Mouse (Mus musculus): ENCODE results near the gene Areg. TPM values are rescaled to one million over a fixed set of nuclear protein-coding genes. Genes with fewer than 3 reads are reported as not detected.

Areg gene
- polyA plus RNA-seq, 1 experiment from 2014 or later = 0.39 TPM

DNA sequence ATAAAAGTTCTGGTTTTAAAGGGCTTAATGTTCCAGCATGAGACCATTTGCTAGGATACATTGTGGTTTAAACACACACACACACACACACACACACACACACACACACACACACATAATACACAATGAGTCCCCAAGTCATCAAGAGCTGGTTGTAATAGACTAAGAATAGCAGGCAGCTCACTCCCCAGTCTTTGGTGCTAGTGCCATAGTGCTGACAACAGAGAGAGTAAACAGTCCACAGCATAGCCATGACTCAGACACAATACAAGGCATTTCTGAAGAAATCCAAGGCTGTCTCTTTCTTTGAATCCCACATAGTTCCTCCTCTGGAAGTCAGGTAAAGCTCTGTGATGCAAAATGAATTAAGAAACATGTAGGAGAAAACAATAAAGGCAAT is 20.8 kb upstream of the Areg start:
- Histone ChIP-seq H3K9me3 (ENCODE audit: low read length) (no peaks in the 10 kb centered on the region), H3K9ac (replicated peaks; ENCODE audit: low read length) (no peak overlapping the region), H3K27me3 (ENCODE audit: insufficient read depth, low read length) (no peaks in the 10 kb centered on the region), H3K4me2 (replicated peaks; ENCODE audit: low read depth, low read length) (no peak overlapping the region), H3K27ac (ENCODE audit: low read length) (no peak overlapping the region), H3K4me1 (ENCODE audit: insufficient read depth, low read length) (no peaks in the 10 kb centered on the region), H3K36me3 (ENCODE audit: insufficient read depth, low read length) (no peaks in the 10 kb centered on the region), H3K4me3 (ENCODE audit: low read length) (no peak overlapping the region)
- no peak for ATAC-seq (ENCODE audit: low FRiP score, low TSS enrichment)

DNA sequence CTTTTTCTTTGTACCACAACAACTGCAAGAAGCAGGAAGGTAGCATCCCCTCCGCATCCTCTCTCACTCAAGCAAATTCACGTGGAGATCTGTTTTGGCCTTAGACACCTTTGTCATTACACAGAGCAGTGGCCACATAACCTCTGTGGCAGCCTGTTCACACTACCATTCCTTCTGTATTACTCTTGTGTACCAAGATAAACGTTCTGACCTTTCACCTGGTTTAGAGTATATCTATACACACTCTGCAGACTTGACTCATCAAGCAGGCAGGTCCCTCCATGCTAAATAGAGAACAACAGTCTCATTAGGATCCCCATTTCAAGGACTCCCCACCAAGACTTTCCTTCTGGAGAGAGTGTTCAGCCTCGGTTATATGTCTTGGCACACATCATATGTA is 16.0 kb upstream of the Areg start:
- Histone ChIP-seq H3K27ac (ENCODE audit: low read length) (no peak overlapping the region), H3K4me1 (ENCODE audit: insufficient read depth, low read length) (no peaks in the 10 kb centered on the region), H3K27me3 (ENCODE audit: insufficient read depth, low read length) (no peaks in the 10 kb centered on the region), H3K4me3 (ENCODE audit: low read length) (no peak overlapping the region), H3K9me3 (ENCODE audit: low read length) (no peaks in the 10 kb centered on the region), H3K9ac (replicated peaks; ENCODE audit: low read length) (no peak overlapping the region), H3K4me2 (replicated peaks; ENCODE audit: low read depth, low read length) (no peak overlapping the region), H3K36me3 (ENCODE audit: insufficient read depth, low read length) (no peaks in the 10 kb centered on the region)
- 74% methylated on average over 4 of the region's 4 CpGs for WGBS
- ATAC-seq (ENCODE audit: low FRiP score, low TSS enrichment) = no peak

DNA sequence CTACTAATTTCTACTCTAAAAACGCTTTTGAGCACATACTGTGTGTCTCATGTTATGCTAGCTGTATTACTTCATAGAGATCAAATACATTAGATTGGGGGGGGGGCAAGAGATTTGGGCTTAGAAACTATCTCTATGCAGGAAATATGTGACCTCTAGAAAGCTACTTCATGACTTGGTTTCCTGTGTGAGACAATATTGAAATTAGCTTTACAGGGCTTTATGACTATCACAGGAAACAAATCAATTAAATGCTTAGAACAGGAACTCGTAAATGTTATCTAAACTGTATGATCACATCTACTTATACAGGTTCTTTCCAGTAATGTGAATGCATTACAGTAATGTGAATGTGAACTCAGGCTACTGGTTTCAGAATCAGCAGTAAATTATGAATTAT is 15.3 kb upstream of the Areg start:
- Histone ChIP-seq H3K27me3 (ENCODE audit: insufficient read depth, low read length) (no peaks in the 10 kb centered on the region), H3K36me3 (ENCODE audit: insufficient read depth, low read length) (no peaks in the 10 kb centered on the region), H3K9ac (replicated peaks; ENCODE audit: low read length) (no peak overlapping the region), H3K4me2 (replicated peaks; ENCODE audit: low read depth, low read length) (no peak overlapping the region), H3K9me3 (ENCODE audit: low read length) (no peaks in the 10 kb centered on the region), H3K4me3 (ENCODE audit: low read length) (no peak overlapping the region), H3K4me1 (ENCODE audit: insufficient read depth, low read length) (no peaks in the 10 kb centered on the region), H3K27ac (ENCODE audit: low read length) (no peak overlapping the region)
- ATAC-seq (ENCODE audit: low FRiP score, low TSS enrichment) = no peak
- WGBS = 63% methylated on average over 2 of the region's 2 CpGs

DNA sequence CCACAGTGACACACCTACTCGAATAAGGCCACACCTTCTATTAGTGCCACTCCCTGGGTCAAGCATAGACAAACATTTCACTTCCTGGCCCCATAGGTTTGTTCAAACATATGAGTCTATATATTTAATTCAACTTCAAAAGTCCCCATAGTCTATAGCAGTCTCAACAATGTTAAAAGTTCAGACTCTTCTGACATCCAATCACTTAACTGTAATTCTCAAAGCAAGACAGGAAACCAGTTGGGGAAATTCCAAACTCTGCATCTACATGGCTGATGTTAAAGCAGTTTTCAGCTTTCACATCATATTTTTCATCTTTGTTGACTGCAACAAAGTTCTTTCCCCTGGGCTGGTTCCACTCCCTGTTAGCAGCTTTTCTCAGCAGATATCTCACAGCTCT is 12.8 kb upstream of the Areg start:
- 84% methylated on average over 1 of the region's 1 CpGs for WGBS
- Histone ChIP-seq H3K4me3 (ENCODE audit: low read length) (no peak overlapping the region), H3K9ac (replicated peaks; ENCODE audit: low read length) (no peak overlapping the region), H3K27me3 (ENCODE audit: insufficient read depth, low read length) (no peaks in the 10 kb centered on the region), H3K4me1 (ENCODE audit: insufficient read depth, low read length) (no peaks in the 10 kb centered on the region), H3K9me3 (ENCODE audit: low read length) (no peaks in the 10 kb centered on the region), H3K4me2 (replicated peaks; ENCODE audit: low read depth, low read length) (no peak overlapping the region), H3K36me3 (ENCODE audit: insufficient read depth, low read length) (no peaks in the 10 kb centered on the region), H3K27ac (ENCODE audit: low read length) (no peak overlapping the region)
- ATAC-seq (ENCODE audit: low FRiP score, low TSS enrichment) = no peak

GRCm38 (mm10) chr5:91134961-91135360 is 4.4 kb upstream of the Areg start:
- ATAC-seq (ENCODE audit: low FRiP score, low TSS enrichment) = no peak
- Histone ChIP-seq H3K9ac (replicated peaks; ENCODE audit: low read length) (no peak overlapping the region), H3K27ac (ENCODE audit: low read length) (no peak overlapping the region), H3K4me2 (replicated peaks; ENCODE audit: low read depth, low read length) (no peak overlapping the region), H3K4me1 (ENCODE audit: insufficient read depth, low read length) (peaks cover 6% of the 10 kb centered on the region; the same call in 1 of the 2 replicates), H3K4me3 (ENCODE audit: low read length) (no peak overlapping the region), H3K27me3 (ENCODE audit: insufficient read depth, low read length) (peaks cover 4% of the 10 kb centered on the region; the same call in 1 of the 2 replicates), H3K36me3 (ENCODE audit: insufficient read depth, low read length) (no peaks in the 10 kb centered on the region), H3K9me3 (ENCODE audit: low read length) (no peaks in the 10 kb centered on the region)
- WGBS = 41% methylated on average over 1 of the region's 1 CpGs

GRCm38 (mm10) chr5:91138970-91139369 is 429 bp upstream of the Areg start:
- ATAC-seq (ENCODE audit: low FRiP score, low TSS enrichment) = peak; percentile 41; the same call in 1 of the 2 replicates
- Histone ChIP-seq H3K9me3 (ENCODE audit: low read length) (no peaks in the 10 kb centered on the region), H3K9ac (replicated peaks; ENCODE audit: low read length) (peak overlapping the region; percentile 37), H3K4me2 (replicated peaks; ENCODE audit: low read depth, low read length) (peak overlapping the region; percentile 80), H3K27ac (ENCODE audit: low read length) (no peak overlapping the region), H3K27me3 (ENCODE audit: insufficient read depth, low read length) (peaks cover 21% of the 10 kb centered on the region), H3K36me3 (ENCODE audit: insufficient read depth, low read length) (no peaks in the 10 kb centered on the region), H3K4me1 (ENCODE audit: insufficient read depth, low read length) (peaks cover 6% of the 10 kb centered on the region; the same call in 1 of the 2 replicates), H3K4me3 (ENCODE audit: low read length) (peak overlapping the region; percentile 48)
- WGBS = 2% methylated on average over 7 of the region's 7 CpGs

GRCm38 (mm10) chr5:91140896-91141448 is 1.6 kb downstream of the Areg start:
- H3K27ac ChIP-seq (ENCODE audit: low read length) = no peak overlapping the region
- peaks cover 21% of the 10 kb centered on the region for H3K27me3 ChIP-seq (ENCODE audit: insufficient read depth, low read length)
- H3K36me3 ChIP-seq (ENCODE audit: insufficient read depth, low read length) = no peaks in the 10 kb centered on the region
- H3K9me3 ChIP-seq (ENCODE audit: low read length) = no peaks in the 10 kb centered on the region
- peaks cover 6% of the 10 kb centered on the region; the same call in 1 of the 2 replicates for H3K4me1 ChIP-seq (ENCODE audit: insufficient read depth, low read length)
- H3K4me2 ChIP-seq (replicated peaks; ENCODE audit: low read depth, low read length) = no peak overlapping the region
- no peak overlapping the region for H3K9ac ChIP-seq (replicated peaks; ENCODE audit: low read length)
- ATAC-seq (ENCODE audit: low FRiP score, low TSS enrichment) = no peak
- no peak overlapping the region for H3K4me3 ChIP-seq (ENCODE audit: low read length)
- 51% methylated on average over 13 of the region's 13 CpGs for WGBS

GRCm38 (mm10) chr5:91144971-91145370 is 5.6 kb downstream of the Areg start:
- 93% methylated on average over 9 of the region's 9 CpGs for WGBS
- Histone ChIP-seq H3K27me3 (ENCODE audit: insufficient read depth, low read length) (peaks cover 17% of the 10 kb centered on the region), H3K27ac (ENCODE audit: low read length) (no peak overlapping the region), H3K9me3 (ENCODE audit: low read length) (peaks cover 6% of the 10 kb centered on the region; the same call in 1 of the 2 replicates), H3K4me2 (replicated peaks; ENCODE audit: low read depth, low read length) (no peak overlapping the region), H3K9ac (replicated peaks; ENCODE audit: low read length) (no peak overlapping the region), H3K4me1 (ENCODE audit: insufficient read depth, low read length) (0 out of 2 replicates have a peak, but pooled peaks cover under 1% of the 10 kb centered on the region), H3K36me3 (ENCODE audit: insufficient read depth, low read length) (no peaks in the 10 kb centered on the region), H3K4me3 (ENCODE audit: low read length) (no peak overlapping the region)
- no peak for ATAC-seq (ENCODE audit: low FRiP score, low TSS enrichment)

GRCm38 (mm10) chr5:91147001-91147400 is 7.6 kb downstream of the Areg start:
- H3K36me3 ChIP-seq (ENCODE audit: insufficient read depth, low read length) = no peaks in the 10 kb centered on the region
- H3K27me3 ChIP-seq (ENCODE audit: insufficient read depth, low read length) = no peaks in the 10 kb centered on the region
- no peak overlapping the region for H3K4me2 ChIP-seq (replicated peaks; ENCODE audit: low read depth, low read length)
- H3K27ac ChIP-seq (ENCODE audit: low read length) = no peak overlapping the region
- H3K9ac ChIP-seq (replicated peaks; ENCODE audit: low read length) = no peak overlapping the region
- ATAC-seq (ENCODE audit: low FRiP score, low TSS enrichment) = no peak
- peaks cover 9% of the 10 kb centered on the region; the same call in 1 of the 2 replicates for H3K9me3 ChIP-seq (ENCODE audit: low read length)
- no peak overlapping the region for H3K4me3 ChIP-seq (ENCODE audit: low read length)
- 90% methylated on average over 1 of the region's 1 CpGs for WGBS
- no peaks in the 10 kb centered on the region for H3K4me1 ChIP-seq (ENCODE audit: insufficient read depth, low read length)

DNA sequence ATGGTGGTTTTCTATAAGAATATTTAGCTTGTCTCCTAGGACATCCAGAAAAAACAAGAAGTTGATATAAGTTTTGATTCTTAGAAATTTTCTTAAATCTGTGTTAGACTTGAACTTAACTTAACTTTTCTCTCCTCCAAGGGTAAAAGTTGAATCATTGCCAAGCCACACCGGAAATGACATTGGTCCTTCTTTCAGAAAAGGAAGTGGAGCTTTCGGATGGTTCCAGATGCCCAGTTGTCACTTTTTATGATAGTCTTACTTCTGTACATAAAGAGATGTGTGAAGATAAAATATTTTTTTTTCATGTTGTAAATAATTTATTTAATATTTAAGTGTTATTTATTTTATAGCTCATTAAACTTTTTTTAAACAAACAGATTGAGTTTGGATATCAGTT is 8.7 kb downstream of the Areg start:
- ATAC-seq (ENCODE audit: low FRiP score, low TSS enrichment) = no peak
- Histone ChIP-seq H3K27me3 (ENCODE audit: insufficient read depth, low read length) (no peaks in the 10 kb centered on the region), H3K27ac (ENCODE audit: low read length) (no peak overlapping the region), H3K36me3 (ENCODE audit: insufficient read depth, low read length) (no peaks in the 10 kb centered on the region), H3K4me1 (ENCODE audit: insufficient read depth, low read length) (no peaks in the 10 kb centered on the region), H3K4me2 (replicated peaks; ENCODE audit: low read depth, low read length) (no peak overlapping the region), H3K9me3 (ENCODE audit: low read length) (peaks cover 11% of the 10 kb centered on the region; the same call in 1 of the 2 replicates), H3K9ac (replicated peaks; ENCODE audit: low read length) (no peak overlapping the region), H3K4me3 (ENCODE audit: low read length) (no peak overlapping the region)
- 69% methylated on average over 2 of the region's 2 CpGs for WGBS
